Mouse (Mus musculus) stomach, embryonic 14.5 days (tissue): Measurements from ENCODE around the gene Kif24. TPM values are rescaled to one million over a fixed set of nuclear protein-coding genes. Genes with fewer than 3 reads are reported as not detected.

Experiments used
- ATAC-seq: fragments of 200-750 bp; cut with Nextera tagmentation; 2 replicates; pipeline ENCODE4 v1.8.0; 2017; ENCODE audit warnings: low read depth, moderate TSS enrichment; ENCODE audit not compliant: insufficient number of reproducible peaks, insufficient read depth, low FRiP score
- H3K27ac ChIP-seq: fragments of 300-500 bp; sonication (generic); 2 replicates; pipeline ENCODE4 v1.5.1; 2014; ENCODE audit warnings: mild to moderate bottlenecking, low read length, moderate library complexity, mixed read lengths
- H3K27me3 ChIP-seq: fragments of 300-500 bp; sonication (generic); 2 replicates; pipeline ENCODE4 v1.6.1; 2014; ENCODE audit warnings: low read length, control low read depth, mixed read lengths; ENCODE audit not compliant: control insufficient read depth, insufficient read depth
- H3K36me3 ChIP-seq: fragments of 300-500 bp; sonication (generic); 2 replicates; pipeline ENCODE4 v1.6.1; 2014; ENCODE audit warnings: mild to moderate bottlenecking, control low read depth, low read length, moderate library complexity, mixed read lengths; ENCODE audit not compliant: control insufficient read depth, insufficient read depth
- H3K4me1 ChIP-seq: fragments of 300-500 bp; sonication (generic); 2 replicates; pipeline ENCODE4 v1.6.1; 2014; ENCODE audit warnings: low read length, control low read depth, mixed read lengths; ENCODE audit not compliant: control insufficient read depth, insufficient read depth
- H3K4me2 ChIP-seq: fragments of 300-500 bp; sonication (generic); replicated peaks from 2 replicates; pipeline ENCODE4 v1.6.1; 2014; ENCODE audit warnings: low read depth, low read length, control low read depth
- H3K4me3 ChIP-seq: fragments of 300-500 bp; sonication (generic); 2 replicates; pipeline ENCODE4 v1.5.1; 2014; ENCODE audit warnings: low read depth, low read length, control low read depth
- H3K9ac ChIP-seq: fragments of 300-500 bp; sonication (generic); replicated peaks from 2 replicates; pipeline ENCODE4 v1.6.1; 2014; ENCODE audit warnings: low read depth, mild to moderate bottlenecking, control low read depth, low read length, moderate library complexity, mixed read lengths
- H3K9me3 ChIP-seq: fragments of 300-500 bp; sonication (generic); 2 replicates; pipeline ENCODE4 v1.6.1; 2016; ENCODE audit warnings: low read depth, low read length, control low read depth; ENCODE audit not compliant: control insufficient read depth
- WGBS: fragments of 180-500 bp; shearing (Covaris S2); extraction: QIAGEN DNeasy Blood & Tissue Kit; methylation state at CpG from one replicate; pipeline ENCODE4 v1.1.7; 2014; 5-methylcytosine and 5-hydroxymethylcytosine counted together
- polyA plus RNA-seq: library from polyadenylated mRNA; unstranded; fragments of >200 nt; fragmentation: Nextera tagmentation; extraction: Ambion mirVana; gene quantifications from 2 replicates; pipeline ENCODE4 v1.2.1, GENCODE M21; 2014

Kif24 gene
- polyA plus RNA-seq, 1 experiment from 2014 or later: 7.4 TPM

DNA sequence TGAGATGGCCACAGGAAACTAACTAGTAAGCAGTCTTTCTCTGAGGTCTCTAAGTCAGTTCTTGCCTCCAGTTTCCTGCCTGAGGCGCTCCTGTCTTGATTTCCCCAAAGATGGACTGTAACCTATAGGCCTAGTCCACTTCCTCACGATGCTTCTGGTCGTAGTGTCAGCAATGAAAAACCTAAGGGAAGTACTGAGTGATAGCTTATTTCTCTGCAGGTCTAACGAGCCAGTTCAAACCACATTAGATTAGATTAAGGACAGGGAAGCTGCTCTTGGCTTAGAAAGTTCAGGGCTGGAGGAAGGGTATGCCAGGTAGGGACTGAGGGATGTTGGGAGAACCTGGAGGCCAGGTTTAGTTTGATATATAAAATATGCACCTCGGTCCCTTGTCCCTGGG, 63.1 kb downstream of the Kif24 start:
- H3K36me3 ChIP-seq: 0 out of 2 replicates have a peak, but pooled peaks cover 3% of the 10 kb centered on the region
- no peaks in the 10 kb centered on the region for H3K9me3 ChIP-seq
- H3K27ac ChIP-seq: no peak overlapping the region
- no peak overlapping the region for H3K4me3 ChIP-seq
- no peaks in the 10 kb centered on the region for H3K4me1 ChIP-seq
- no peaks in the 10 kb centered on the region for H3K27me3 ChIP-seq
- 87% methylated on average over 5 of the region's 5 CpGs for WGBS
- H3K4me2 ChIP-seq: no peak overlapping the region
- H3K9ac ChIP-seq: no peak overlapping the region
- ATAC-seq: no peak

DNA sequence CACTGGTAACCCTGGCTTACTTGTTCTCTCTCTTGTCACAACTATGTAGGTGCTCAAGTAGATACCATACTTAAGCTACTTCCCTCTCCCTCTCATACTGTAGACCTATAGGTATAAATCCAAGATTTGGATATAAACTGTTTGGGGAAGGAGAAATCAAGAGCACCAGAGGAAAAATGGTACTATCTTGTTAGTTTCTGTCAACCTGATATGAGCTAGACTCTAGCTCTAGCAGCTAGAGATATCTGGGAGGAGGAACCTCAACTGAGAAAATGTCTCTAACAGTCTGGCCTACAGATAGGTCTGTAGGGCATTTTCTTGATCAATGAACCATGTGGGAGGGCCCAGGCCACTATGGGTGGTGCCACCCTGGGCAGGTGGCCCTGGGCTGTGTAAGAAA, 63.5 kb downstream of the Kif24 start:
- Histone ChIP-seq H3K36me3 (peaks cover 3% of the 10 kb centered on the region; the same call in 1 of the 2 replicates), H3K27ac (no peak overlapping the region), H3K27me3 (no peaks in the 10 kb centered on the region), H3K9ac (no peak overlapping the region), H3K4me2 (no peak overlapping the region), H3K4me1 (no peaks in the 10 kb centered on the region), H3K9me3 (no peaks in the 10 kb centered on the region), H3K4me3 (no peak overlapping the region)
- ATAC-seq: no peak

DNA sequence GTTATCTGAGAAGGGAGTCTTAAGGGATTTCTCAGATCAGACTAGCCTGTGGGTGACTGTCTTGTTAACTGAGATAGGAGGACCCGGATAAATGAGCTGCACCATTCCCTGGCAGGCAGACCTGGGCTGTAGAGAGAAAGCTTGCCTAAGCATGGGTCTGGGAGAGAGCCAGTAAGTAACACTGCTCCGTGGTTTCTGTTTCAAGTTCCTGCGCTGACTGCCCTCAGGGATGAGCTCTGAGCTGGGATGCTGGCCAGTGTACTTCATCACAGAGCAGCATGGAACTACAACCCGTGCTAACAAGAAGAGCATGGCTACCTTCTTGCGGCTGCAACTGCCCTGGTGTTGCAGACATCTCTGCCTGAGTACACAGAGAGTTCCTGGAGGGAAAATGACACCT, 64.8 kb downstream of the Kif24 start:
- 79% methylated on average over 5 of the region's 5 CpGs for WGBS
- no peak for ATAC-seq
- Histone ChIP-seq H3K4me2 (no peak overlapping the region), H3K27me3 (no peaks in the 10 kb centered on the region), H3K36me3 (peaks cover 13% of the 10 kb centered on the region; the same call in 1 of the 2 replicates), H3K4me1 (no peaks in the 10 kb centered on the region), H3K4me3 (no peak overlapping the region), H3K27ac (no peak overlapping the region), H3K9ac (no peak overlapping the region), H3K9me3 (no peaks in the 10 kb centered on the region)

DNA sequence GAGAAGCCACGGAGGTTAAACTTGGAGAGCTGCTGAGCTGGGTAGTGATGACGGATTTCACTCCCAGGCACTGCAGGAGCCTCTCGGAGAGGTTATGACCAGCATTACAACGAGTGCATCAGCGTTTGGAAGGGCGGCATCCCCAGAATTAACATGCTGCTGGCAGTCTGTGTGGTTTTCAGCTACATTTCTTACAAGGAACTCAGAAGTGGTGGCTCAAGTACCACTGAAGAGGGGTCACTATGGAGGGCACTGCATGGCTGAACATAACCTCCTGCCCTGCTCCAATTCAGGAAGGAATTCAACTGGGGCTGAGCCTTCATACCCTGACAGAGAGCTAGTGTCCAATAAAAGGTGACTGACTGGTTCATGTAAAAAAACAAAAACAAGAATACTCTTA, 66.3 kb downstream of the Kif24 start:
- WGBS: 90% methylated on average over 6 of the region's 6 CpGs
- ATAC-seq: no peak
- Histone ChIP-seq H3K27ac (no peak overlapping the region), H3K4me1 (no peaks in the 10 kb centered on the region), H3K4me2 (no peak overlapping the region), H3K36me3 (peaks cover 22% of the 10 kb centered on the region), H3K27me3 (no peaks in the 10 kb centered on the region), H3K9me3 (no peaks in the 10 kb centered on the region), H3K4me3 (no peak overlapping the region), H3K9ac (no peak overlapping the region)

DNA sequence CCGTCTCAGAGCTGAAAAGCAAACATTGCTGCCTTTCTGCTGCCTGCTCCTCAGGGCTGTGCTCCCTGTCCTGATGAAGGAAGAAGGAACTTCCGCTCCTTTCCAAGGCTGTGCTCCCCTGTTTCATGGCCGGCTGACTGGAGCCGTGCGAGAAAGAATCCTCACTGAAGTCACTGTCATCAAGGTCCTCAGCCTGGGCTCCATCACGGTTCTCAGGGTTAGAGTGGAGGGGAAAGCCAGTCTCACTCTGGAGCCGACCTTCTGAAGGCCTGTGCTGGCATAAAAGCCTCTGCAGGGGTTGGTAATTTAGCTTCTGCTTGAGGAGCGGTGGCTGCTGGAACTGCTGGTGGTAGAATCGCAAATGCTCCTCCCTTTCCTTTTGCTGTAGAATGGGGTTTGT, 70.0 kb downstream of the Kif24 start:
- Histone ChIP-seq H3K27ac (no peak overlapping the region), H3K9me3 (no peaks in the 10 kb centered on the region), H3K36me3 (peaks cover 45% of the 10 kb centered on the region), H3K27me3 (no peaks in the 10 kb centered on the region), H3K4me3 (no peak overlapping the region), H3K4me1 (no peaks in the 10 kb centered on the region), H3K4me2 (no peak overlapping the region), H3K9ac (no peak overlapping the region)
- 76% methylated on average over 9 of the region's 9 CpGs for whole genome bisulfite sequencing
- no peak for ATAC-seq

DNA sequence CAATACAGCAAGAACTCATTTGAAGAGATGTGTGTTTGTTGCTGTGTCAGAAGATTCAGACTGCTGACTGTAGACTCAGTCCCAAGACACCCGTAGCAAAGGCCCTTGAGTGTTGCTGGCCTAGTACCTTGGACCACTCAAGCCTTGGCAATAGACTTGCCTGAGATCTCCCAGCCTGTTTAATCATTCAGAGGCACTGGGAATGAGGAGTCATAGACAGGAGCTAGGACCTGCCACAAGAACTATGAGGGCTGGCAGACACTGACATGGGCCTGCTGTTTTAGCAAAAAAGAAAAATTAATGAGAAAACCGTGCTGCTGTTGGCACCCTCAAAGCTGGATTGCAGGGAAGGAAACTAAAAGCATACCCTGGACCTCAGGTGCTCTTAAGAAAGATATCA, 73.7 kb downstream of the Kif24 start:
- Histone ChIP-seq H3K9ac (no peak overlapping the region), H3K9me3 (no peaks in the 10 kb centered on the region), H3K36me3 (peaks cover 64% of the 10 kb centered on the region), H3K27ac (no peak overlapping the region), H3K27me3 (no peaks in the 10 kb centered on the region), H3K4me2 (no peak overlapping the region), H3K4me3 (no peak overlapping the region), H3K4me1 (no peaks in the 10 kb centered on the region)
- ATAC-seq: no peak
- 89% methylated on average over 2 of the region's 2 CpGs for WGBS

DNA sequence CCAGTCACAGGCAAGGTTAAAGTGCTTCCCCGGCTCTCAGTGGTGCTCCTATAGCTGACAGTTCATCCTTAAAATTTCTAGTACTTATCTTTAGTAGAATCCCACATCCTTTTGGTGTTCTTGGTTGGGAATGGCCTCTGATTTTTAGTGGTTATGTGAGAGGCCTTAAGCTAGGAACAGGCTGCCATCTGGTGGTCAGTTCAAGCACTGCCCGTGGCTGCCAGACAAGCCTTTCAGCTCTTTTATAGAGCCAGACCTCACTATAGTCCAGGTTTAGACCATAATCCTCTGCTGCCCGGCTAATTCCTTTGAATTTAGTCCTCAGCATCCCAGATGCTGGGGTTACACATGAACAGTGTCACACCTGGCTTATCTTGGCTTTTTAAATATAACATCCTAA, 74.6 kb downstream of the Kif24 start:
- Histone ChIP-seq H3K9ac (no peak overlapping the region), H3K9me3 (no peaks in the 10 kb centered on the region), H3K27ac (no peak overlapping the region), H3K4me1 (no peaks in the 10 kb centered on the region), H3K36me3 (peaks cover 55% of the 10 kb centered on the region), H3K27me3 (no peaks in the 10 kb centered on the region), H3K4me2 (no peak overlapping the region), H3K4me3 (no peak overlapping the region)
- ATAC-seq: no peak
- WGBS: 23% methylated on average over 3 of the region's 3 CpGs

DNA sequence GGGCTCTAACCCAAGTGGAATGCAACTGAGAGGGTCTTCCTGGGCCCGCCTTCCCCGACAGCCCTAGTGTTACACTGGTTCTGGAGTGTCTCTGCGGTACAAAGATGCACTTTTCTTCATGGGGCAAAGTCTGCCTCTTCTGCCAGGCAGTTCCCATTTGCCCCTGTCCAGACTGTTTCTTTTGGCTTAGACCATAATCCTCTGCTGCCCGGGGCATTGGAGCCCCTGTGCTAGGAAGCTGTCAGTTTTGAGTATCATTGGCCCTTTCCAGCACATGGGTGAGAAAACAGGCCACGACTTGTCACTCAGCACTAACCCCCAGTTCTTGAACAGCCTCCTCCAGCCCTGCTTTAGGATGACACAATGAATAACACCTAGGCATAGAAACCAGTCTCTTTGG, 75.4 kb downstream of the Kif24 start:
- H3K4me3 ChIP-seq: no peak overlapping the region
- no peak overlapping the region for H3K27ac ChIP-seq
- no peaks in the 10 kb centered on the region for H3K4me1 ChIP-seq
- H3K4me2 ChIP-seq: no peak overlapping the region
- H3K36me3 ChIP-seq: peaks cover 58% of the 10 kb centered on the region
- 91% methylated on average over 5 of the region's 5 CpGs for WGBS
- no peaks in the 10 kb centered on the region for H3K9me3 ChIP-seq
- H3K9ac ChIP-seq: no peak overlapping the region
- no peak for ATAC-seq
- H3K27me3 ChIP-seq: no peaks in the 10 kb centered on the region

DNA sequence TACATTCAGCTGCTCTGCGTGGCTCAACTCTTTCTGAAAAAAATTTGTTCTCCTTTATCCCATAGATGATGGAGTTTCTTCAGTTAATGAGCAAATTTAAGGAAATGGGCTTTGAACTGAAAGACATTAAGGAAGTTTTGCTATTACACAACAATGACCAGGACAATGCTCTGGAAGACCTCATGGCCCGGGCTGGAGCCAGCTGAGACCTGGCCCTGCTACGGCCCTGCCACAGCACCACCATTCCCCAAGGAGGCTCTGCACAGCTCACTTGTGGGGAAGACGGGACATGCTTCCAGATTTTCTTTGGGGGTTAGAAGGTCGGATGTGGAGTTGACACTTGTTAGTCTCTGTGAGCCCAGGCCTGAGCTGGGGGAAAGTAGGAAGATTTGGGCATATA, 76.1 kb downstream of the Kif24 start:
- H3K27me3 ChIP-seq: no peaks in the 10 kb centered on the region
- peaks cover 53% of the 10 kb centered on the region for H3K36me3 ChIP-seq
- ATAC-seq: no peak
- no peak overlapping the region for H3K4me3 ChIP-seq
- H3K9me3 ChIP-seq: no peaks in the 10 kb centered on the region
- no peak overlapping the region for H3K27ac ChIP-seq
- no peaks in the 10 kb centered on the region for H3K4me1 ChIP-seq
- 85% methylated on average over 5 of the region's 5 CpGs for WGBS
- no peak overlapping the region for H3K9ac ChIP-seq
- H3K4me2 ChIP-seq: no peak overlapping the region
